Mouse (Mus musculus): ENCODE data around the gene Eftud2.
A peak's percentile ranks its signal among the peaks of the same experiment; 100 is the strongest.

Gene Eftud2

DNA sequence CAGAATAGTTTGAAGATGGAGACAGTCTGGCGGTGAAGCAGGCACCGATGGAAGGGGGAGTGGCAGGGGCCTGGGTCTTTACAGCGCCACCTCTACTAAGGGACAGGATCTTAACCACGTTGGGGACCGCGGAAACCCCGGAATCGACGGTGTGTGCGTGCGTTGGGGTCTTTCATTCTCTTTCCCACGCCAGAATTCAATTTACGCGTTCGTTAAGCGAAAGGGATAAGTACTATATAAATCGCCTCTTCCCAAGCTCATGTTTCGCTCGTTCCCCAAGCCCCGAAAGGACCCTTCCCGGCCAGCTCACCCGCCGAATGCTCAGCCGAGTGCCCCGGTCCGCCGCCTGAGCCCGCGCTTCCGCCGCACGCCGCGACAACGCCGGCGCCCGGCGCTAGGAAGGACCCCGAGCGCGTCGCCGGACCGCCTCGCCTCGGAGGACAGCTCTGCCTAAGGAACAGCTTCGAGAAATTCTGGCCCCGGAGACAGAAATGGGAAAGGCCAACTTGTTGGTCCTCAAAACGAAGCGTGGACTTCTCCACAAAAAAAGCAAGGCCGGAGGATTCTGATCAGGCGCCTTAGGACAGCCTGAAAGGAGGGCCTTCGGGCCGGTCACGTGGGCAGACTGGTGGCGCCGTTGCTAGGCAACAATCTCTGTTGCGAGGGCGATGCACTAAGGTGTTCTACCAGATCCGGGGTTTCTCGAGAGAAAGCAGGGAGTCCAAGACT, at the start of gene Eftud2, which contains the start of gene Ccdc103:
Eftud2 (minus strand) TSS at position 401 of the 729 bp plus-strand sequence.
Ccdc103 (plus strand) TSS at position 620 of the 729 bp plus-strand sequence.
- DNase-seq, result peak; percentile 99

DNA sequence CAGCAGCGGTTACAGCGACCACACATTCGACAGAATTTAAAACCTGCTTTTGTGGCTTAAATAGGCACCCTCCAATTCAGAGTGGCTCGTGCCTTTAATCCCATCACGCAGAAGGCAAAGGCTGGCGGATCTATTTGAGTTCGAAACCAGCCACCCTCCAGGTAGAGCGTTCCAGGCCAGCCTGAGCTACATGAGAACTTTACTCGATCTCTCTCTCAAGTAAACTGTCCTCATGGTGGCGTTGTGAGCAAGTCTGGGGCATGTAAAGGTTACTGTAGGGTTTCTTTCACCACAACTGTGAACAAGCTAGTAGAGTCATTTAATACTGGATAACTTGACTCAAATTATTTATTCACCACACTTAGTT, 44.5 kb upstream of the Eftud2 start:
- DNase-seq, result no peak

DNA sequence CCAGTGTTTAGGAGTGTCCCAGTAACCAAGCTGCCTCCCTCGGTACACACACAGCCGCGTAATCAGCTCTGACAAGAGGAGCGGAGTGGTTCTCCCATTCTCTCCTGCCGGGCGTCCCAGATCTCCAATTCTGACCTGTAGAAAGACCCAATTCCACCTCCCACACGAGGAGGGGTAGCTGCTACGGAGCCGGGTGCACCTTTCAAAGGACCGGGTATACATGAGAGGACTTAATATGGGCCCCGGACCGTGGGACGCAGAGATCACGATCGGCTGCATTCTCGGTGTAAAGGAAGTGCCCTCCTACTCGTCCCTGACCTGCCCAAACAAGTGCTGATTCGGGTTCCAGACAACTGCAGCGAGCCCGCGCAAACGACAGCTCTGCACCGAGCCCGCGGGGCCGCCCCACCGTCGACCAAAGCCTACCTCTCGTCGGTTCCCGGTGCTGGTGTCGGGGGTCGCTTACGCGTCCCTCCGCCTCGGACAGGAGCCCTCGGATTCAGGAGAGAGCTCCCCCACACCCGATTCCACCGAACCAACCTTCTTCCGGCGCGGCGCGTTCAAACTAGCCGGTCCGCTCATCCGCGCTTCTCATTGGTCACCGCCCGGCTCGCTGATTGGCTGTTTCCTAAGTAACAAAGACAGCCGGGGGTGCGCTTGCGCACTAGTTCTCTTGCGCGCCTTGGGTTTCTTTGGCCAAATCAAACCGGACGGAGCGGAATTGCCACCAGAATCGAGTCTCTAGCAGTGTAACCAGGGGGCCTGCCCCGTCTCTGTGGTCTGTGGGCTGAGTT, 44.0 kb upstream of the Eftud2 start, which contains the start of gene Kif18b:
Kif18b (minus strand) TSS at position 568 of the 794 bp plus-strand sequence.
- peak; percentile 100 for DNase-seq

DNA sequence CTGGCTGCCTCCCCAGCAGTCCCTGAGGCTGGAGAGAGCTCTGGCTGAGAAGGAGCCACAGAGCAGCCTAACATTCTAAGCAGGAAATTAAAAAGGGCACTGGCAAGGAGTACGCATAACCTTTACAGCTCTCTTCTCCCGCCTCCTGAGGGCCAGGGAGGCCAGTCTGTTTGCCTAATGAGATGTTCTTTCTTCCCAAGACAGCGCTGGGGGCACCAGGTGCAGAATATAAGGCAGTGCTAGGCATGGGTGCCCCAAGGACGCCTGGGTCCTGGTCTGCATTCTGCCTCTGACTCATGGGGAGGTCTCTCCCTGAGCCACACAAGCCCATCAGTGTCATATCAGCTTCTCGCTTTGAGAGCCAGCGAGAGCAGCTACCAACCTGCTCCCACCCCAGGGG, 40.7 kb upstream of the Eftud2 start:
- peak; percentile 70 for DNase-seq

DNA sequence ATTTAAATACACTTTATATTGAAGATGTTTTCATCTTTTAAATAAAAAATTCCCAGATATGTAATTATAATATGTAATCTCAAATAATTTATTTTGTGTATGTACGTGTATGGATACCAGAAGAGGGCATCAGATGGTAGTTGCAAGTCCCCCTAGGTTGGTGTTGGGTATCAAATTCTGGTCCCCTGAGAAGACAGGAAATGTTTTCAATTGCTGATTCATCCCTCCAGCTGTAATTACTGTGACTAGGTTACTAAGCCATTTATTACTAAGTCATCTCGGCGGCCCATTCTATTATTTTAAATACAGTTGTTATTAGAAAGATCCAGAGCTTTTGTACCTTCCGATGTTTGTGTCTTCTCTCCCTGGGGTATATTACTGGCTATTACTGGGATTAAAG, 37.3 kb upstream of the Eftud2 start:
- DNase-seq, result peak; percentile 4

DNA sequence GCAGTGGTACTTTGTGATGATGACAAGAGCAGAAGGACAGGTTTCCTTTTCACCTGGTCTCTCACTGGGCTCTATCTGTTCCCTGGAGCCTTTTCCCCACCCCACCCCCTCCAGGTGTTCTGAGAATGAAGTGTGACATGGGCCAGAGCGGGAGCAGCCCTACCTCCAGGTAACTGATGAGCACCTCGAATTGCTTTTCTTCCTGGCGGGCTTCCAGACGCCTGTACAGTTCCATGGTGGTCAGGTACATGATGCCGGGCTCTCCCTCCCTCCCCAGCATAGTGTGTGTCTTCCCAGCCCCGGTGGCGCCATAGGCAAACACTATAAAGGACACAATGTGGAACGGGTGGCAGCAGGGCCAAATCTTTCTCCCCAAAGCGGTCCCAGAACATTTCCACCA, 34.6 kb upstream of the Eftud2 start:
- DNase-seq, result peak; percentile 84

DNA sequence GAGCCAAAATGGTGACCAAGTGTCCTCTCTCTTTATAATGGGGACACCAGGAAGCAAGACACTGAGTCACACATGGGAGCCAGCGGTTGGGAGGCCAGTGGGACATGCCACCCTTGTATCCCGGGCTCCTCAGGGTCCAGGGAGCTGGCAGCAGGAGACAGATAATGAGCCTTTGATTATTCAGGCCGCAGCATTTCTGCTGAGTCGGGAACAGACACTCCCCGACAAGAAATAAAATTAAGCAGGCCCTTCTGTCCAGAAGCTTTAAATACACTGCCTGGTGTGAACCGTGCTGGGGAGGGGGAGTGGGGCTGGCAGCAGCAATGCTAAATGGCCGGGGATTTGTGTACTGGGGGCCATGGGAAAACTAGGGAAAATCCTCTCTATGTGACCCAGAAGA, 30.6 kb upstream of the Eftud2 start:
- DNase-seq, result peak; percentile 62

DNA sequence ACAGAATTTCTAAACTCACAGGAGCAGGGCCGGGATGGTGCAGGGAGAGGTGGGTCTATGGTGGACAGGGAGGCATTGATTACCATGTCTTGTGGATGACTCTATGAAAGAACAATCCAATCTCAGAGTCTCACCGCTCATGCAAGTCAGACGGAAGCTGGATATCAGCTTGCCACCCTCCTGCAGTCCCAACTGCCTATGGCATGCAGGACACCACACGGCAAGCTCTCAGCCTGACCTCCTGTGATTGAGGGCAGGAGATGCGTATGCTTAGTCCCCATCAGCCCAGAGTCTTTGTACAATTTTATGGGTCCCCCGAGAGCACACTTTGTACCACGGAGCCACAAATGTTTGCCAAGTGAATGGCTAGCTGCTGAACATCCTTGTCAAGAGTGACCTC, 22.9 kb upstream of the Eftud2 start:
- peak; percentile 63 for DNase-seq

DNA sequence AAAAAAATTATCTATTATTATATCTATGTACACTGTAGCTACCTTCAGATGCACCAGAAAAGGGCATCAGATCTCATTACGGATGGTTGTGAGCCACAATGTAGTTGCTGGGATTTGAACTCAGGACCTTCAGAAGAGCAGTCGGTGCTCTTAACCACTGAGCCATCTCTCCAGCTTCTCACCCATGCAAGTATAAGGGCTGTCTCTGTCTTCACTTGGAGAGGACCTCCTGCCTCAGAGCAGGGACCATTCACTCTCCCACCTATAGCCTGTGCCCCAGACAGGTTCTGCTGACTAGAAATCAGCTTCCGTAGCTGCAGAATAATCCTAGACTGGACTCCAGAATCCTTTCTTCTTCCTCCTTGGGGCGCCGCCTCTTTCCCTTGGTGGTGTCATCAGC, 21.3 kb upstream of the Eftud2 start:
- DNase-seq, result no peak

DNA sequence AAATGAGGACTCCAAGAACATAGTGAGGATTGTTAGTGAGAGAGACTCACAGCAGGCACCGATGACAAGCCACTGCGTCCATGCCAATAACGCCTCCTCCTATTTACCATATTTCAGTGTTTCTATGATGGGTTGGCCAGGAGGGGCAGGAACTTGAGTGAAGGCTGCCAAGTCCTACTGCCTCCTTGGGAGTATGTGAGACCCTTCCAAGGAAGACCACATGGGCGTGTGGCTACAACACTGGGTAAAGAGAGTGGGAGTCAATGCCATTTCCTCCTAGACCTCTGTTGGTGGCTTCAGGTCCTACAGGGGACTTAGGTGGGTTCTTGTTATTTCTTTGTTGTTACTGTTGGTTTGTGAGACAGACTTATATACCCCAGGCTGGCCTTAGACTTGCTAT, 20.4 kb upstream of the Eftud2 start:
- DNase-seq, result peak; percentile 84

DNA sequence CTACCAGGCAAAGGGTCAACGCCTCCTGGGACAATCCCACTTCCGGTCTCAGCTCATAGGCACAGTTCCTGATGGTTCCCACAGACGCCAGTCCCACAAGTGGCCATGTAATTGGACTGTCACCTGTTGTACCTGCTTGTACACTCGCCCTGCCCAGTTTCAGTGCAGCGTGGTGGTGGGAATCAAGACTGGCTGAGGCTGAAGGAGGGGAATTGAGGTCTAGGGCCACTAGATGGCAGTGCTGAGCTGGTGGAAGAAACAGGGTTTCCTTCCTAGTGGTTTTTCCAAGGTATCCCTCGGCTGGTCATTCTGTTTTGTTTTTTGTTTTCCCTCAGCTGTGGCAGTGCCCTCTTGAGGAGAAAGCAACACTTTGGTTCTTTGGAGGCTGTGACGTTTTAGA, 20.0 kb upstream of the Eftud2 start, which contains the start of gene Gfap:
Gfap (minus strand) TSS at position 150 of the 400 bp plus-strand sequence.
- DNase-seq, result peak; percentile 95

DNA sequence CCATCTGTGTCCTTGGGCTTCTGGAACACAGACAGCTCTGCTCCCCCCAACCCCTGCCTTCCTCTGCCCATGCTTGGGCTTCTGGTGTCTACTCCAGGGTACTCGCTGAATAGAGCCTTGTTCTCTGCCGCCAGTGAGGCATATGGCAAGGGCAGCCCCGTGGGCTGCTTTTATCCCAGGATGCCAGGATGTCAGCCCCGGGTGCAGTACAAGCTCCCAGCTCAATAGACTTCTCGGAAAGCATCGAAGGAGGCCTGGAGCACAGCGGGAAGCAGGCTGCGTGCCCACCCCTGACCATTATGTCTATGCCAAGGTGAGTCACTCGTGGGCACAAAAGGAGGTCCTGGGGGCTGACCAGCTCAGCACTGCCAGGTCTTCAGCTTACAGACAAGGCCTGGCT, 17.6 kb upstream of the Eftud2 start:
- peak; percentile 85 for DNase-seq

DNA sequence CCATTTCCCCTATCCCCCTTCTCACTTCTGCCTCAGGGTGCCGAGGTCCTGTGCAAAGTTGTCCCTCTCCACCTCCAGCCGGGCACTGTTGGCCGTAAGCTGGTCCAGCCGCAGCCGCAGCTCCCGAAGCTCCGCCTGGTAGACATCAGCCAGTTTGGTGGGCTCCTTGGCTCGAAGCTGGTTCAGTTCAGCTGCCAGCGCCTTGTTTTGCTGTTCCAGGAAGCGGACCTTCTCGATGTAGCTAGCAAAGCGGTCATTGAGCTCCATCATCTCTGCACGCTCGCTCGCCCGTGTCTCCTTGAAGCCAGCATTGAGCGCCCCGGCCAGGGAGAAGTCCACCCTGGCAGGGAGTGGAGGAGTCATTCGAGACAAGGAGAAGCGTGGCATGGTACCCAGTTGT, 15.9 kb upstream of the Eftud2 start:
- DNase-seq, result no peak

DNA sequence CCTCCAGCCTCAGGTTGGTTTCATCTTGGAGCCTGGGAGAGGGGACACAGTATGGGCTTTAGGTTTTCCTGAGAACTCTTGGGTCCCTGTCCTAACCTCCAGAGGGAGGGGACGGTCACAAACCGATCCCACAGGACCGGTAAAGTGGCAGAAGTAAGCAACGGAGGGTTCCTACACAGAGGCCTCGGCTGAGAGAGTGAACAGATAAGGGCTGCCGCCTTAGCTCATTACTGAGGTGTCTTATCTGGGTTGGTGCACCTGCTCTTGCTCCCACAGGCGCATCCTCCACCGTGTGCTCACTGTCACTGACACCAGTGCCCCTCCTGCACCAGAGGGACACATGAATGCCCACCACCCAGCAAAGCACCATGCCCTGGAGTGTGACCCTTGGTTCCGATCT, 15.0 kb upstream of the Eftud2 start:
- peak; percentile 73 for DNase-seq

DNA sequence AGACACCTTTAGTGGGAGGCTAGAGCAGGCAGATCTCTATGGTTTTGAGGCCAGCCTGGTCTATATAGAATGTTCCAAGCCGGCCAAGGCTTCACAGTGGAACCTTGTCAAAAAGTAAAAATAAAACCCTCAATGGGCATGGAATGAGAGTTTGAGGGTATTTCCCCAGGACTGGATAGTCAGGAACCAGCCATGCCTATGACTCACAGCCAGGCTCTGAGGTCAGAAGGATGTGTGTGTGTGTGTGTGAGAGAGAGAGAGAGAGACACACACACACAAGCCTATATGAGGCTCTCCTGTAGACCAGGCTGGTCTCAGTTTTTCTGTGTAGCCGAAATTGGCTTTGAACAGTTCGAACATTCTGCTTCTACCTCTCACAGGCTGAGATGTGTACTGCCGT, 13.9 kb upstream of the Eftud2 start:
- DNase-seq, result no peak

DNA sequence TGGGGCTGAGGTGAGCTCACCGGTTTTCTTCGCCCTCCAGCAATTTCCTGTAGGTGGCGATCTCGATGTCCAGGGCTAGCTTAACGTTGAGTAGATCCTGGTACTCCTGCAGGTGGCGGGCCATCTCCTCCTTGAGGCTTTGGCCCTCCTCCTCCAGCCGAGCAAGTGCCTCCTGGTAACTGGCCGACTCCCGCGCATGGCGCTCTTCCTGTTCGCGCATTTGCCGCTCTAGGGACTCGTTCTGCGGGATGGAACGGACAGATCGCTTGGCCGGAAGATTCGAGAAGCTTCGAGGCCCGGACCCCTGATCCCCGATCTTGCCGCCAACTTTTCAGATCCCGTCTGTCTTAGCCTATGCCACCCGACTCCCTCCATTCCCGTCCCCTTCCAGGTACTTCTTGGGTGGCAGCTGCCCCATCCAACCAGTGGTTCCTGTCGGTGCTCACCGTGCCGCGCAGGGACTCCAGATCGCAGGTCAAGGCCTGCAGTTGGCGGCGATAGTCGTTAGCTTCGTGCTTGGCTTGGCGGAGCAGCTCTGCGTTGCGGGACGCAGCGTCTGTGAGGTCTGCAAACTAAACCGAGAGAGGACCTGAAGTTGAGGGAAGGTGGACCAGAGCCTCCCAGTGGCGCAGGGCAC, 12.3 kb upstream of the Eftud2 start:
- DNase-seq, result peak; percentile 96

DNA sequence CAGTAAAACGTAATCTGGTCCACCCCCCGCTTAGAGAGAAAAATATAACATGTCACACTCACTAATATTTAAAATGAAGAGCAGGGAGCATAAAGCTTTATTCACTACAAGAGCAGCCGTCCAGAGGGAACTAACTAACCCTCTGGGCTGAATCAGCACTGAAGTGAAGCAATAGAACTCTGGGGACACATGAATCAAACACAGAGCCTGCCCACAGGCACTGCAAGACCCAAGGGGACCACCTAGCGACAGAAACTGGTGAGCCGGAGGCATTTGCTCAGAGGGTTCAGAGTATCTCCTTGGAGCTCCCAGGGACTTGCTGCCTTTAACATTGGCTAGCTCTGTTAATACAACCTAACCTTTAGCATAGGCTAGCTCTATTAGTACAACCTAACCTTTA, 9.3 kb upstream of the Eftud2 start:
- DNase-seq, result no peak

DNA sequence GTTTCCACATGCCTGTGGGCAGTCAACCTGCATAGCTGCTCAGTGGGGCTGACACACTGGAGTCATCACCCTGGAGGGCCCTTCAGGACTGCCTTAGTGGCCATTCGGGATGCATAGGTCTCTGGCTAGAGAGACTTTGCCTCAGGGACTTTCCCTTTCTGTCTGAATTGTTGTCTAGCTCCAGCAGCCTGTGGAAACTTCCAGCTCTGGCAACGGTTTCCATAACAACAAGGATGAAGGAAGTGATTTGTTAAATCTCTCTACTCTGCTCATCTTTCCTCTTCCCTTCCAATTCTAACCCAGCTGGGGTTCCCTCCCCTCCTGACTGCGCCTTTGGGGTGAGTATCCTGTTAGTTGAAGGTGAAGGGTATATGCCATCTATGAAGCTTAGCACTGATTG, 7.3 kb upstream of the Eftud2 start:
- DNase-seq, result no peak

DNA sequence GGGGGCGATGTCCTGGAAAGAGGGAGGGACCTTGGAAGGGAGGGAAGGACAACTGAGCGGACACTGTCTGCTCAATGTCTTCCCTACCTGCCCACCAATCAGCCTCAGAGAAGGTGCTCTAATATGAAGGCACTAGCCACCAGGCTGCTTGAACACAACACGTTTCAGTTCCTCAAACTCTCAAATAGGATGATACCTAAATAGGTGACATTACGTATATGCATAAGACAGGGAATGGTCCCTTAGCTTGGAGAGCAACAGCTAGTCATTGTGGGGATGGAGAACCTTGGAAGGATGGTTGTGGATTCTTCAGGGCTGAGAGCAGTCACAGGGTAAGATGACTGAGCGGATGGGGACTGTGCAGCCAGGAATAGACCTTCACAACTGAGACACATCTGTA, 6.6 kb upstream of the Eftud2 start:
- DNase-seq, result no peak

DNA sequence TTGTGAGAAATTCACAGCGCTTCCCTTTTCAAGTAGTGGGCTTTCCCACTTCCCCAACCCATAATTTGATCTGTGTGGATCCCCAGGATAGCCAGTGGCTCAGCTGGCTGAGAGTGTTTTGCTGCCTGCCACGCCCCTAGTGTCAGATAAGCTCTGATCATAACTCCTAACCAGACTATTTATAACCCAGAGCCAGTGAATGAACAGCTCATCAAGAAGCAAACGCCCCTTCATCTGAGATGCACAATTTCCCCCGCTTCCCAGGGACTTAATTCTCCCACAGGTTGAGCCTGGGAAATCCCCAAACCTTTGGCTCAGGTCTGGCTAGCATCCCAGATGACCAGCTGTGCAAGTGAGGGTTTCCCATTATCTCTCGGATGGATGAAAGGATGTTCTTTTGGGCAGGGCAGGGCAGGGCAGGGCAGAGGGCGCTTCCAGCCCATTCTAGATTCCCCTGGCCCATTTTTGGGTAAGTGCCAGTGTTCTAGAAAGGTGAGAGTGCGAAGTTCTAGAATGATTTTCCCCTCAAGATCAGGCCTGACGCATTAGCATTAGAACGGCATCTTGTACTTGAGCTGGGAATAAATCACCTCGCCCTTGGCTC, 3.9 kb upstream of the Eftud2 start, which contains the start of gene Fam187a:
Fam187a (plus strand) TSS at position 554 of the 604 bp plus-strand sequence.
- no peak for DNase-seq

DNA sequence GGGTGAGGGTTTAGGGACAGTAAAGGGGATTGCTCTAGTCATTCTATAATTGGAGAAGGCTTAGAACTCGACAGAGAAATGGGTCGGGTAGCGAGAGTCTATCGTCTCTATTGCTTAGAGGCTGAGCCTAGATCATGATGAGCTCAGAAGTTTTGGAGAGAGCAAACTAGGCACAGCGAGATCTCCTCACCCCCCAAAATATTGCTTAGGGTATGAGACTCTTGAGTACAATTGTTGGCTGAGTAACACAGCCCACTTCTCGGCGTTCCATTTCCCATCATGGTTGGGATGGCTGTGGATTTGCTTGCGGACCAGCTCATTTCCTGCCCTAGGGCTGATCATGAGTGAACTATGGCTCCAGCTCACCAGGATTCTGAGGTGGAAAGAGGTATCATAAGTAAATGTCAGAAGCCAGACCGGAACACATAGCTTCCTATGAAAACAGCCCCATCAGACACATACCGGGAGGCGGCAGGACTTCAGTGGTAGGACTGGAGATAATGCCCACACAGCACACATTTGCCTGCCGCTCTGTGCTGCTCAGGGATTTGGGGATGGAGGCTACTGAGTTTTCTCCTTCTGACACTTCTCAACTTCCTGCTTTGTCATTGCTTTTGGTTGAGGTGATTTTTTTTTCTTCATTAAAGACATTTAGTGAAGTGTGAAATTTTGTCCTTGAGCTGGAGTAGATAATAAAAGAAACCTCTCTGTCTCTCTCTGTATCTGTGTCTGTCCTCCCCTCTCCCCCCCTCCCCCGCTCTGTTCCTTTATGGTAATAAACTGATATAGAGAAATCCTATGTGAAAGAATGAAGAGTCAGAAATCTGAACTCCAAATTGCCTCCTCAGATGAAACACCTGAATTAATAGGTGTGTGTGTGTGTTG, 771 bp upstream of the Eftud2 start:
- no peak for DNase-seq

DNA sequence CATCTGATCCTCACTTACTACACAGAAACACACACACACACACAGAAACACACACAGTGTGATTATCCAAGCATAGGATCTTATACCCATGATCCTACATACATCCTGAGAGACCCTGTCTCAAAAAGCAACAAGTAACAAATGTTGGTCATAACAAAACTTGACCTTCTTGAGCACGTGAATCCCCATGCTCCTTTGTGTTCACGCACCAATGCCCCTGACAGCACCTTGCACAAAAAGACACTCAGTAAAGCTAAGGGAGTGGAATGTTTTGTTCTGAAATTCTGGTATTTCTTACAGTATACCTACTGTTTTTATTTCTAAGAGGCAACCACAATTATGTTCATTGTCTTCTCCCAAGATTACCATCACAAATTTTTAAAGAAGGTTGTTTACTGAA, 1.2 kb downstream of the Eftud2 start:
- no peak for DNase-seq

All from heart, adult 11 months (tissue).